Comparison of ENCODE assay signal across 26 mouse cellular contexts in genomic region chr11:21063271-21063670, GRCm38 (mm10).
"Had no signal": no experiment of that assay in that cellular context is flagged by ENCODE, and none has a peak within 500 bp of the region (broad histone marks: within the 10 kb centered on the region; RNA-seq: fewer than 3 reads in every experiment).

No protein-coding gene starts in this region.

- DNase-seq: cerebellum, adult 2 months; cerebellum, adult 8-10 months; cerebellum, adult 9-10 months; cerebellum, adult 9-11 months; cerebellum, postnatal 10 days; cerebellum, postnatal 14 days; cerebellum, postnatal 25 days; cerebellum, postnatal 36 days; embryo, embryonic 11 days; forebrain, postnatal 0 days; gastrocnemius, adult 2 months; gastrocnemius, postnatal 10 days; gastrocnemius, postnatal 14 days; gastrocnemius, postnatal 25 days; gastrocnemius, postnatal 36 days; heart, adult 18-20 months; heart, adult 2 months had no signal

- H3K27ac ChIP-seq: embryonic facial prominence, embryonic 10.5 days; embryonic facial prominence, embryonic 12.5 days; embryonic facial prominence, embryonic 13.5 days; embryonic facial prominence, embryonic 15.5 days; forebrain, embryonic 10.5 days; forebrain, embryonic 12.5 days; forebrain, embryonic 13.5 days; forebrain, embryonic 15.5 days; gastrocnemius, adult 2 months; heart, adult 2 months had no signal

- H3K4me3 ChIP-seq: embryonic facial prominence, embryonic 10.5 days; embryonic facial prominence, embryonic 12.5 days; embryonic facial prominence, embryonic 13.5 days; embryonic facial prominence, embryonic 15.5 days; erythroblast, embryonic 14.5 days; forebrain, embryonic 10.5 days; forebrain, embryonic 12.5 days; forebrain, embryonic 13.5 days; forebrain, embryonic 15.5 days; gastrocnemius, adult 2 months; heart, adult 2 months had no signal

- H3K27me3 ChIP-seq: embryonic facial prominence, embryonic 12.5 days; embryonic facial prominence, embryonic 13.5 days; embryonic facial prominence, embryonic 15.5 days; forebrain, embryonic 13.5 days; forebrain, embryonic 15.5 days had no signal

- H3K9me3 ChIP-seq: embryonic facial prominence, embryonic 10.5 days; embryonic facial prominence, embryonic 12.5 days; embryonic facial prominence, embryonic 13.5 days; embryonic facial prominence, embryonic 15.5 days; forebrain, embryonic 10.5 days; forebrain, embryonic 12.5 days; forebrain, embryonic 13.5 days; forebrain, embryonic 15.5 days had no signal

- H3K36me3 ChIP-seq: embryonic facial prominence, embryonic 10.5 days; embryonic facial prominence, embryonic 12.5 days; embryonic facial prominence, embryonic 13.5 days; embryonic facial prominence, embryonic 15.5 days; forebrain, embryonic 10.5 days; forebrain, embryonic 12.5 days; forebrain, embryonic 15.5 days had no signal

- H3K4me1 ChIP-seq: embryonic facial prominence, embryonic 12.5 days; embryonic facial prominence, embryonic 15.5 days; forebrain, embryonic 12.5 days; forebrain, embryonic 13.5 days; forebrain, embryonic 15.5 days had no signal
